In genomic region chr13:17559357-17559756, GRCm38 (mm10) we compare ENCODE assay signal across 25 mouse cellular contexts.
"Had no signal": no experiment of that assay in that cellular context is flagged by ENCODE, and none has a peak within 500 bp of the region (broad histone marks: within the 10 kb centered on the region; RNA-seq: fewer than 3 reads in every experiment).

No protein-coding gene starts in this region.

- H3K9ac ChIP-seq: embryonic facial prominence, embryonic 12.5 days; embryonic facial prominence, embryonic 13.5 days; embryonic facial prominence, embryonic 15.5 days; forebrain, embryonic 12.5 days; forebrain, embryonic 13.5 days; forebrain, embryonic 15.5 days; forebrain, postnatal 0 days had no signal

- H3K4me2 ChIP-seq: embryonic facial prominence, embryonic 12.5 days; embryonic facial prominence, embryonic 13.5 days; embryonic facial prominence, embryonic 15.5 days; forebrain, embryonic 12.5 days; forebrain, embryonic 13.5 days; forebrain, embryonic 15.5 days had no signal

- DNase-seq: cerebellum, adult 9-10 months; cerebellum, adult 9-11 months; cerebellum, postnatal 10 days; cerebellum, postnatal 14 days; cerebellum, postnatal 25 days; cerebellum, postnatal 36 days; embryo, embryonic 11 days; forebrain, postnatal 0 days; gastrocnemius, adult 2 months; gastrocnemius, postnatal 10 days; gastrocnemius, postnatal 14 days; gastrocnemius, postnatal 25 days; gastrocnemius, postnatal 36 days; heart, adult 18-20 months; heart, adult 2 months had no signal

- H3K27me3 ChIP-seq: embryonic facial prominence, embryonic 12.5 days; embryonic facial prominence, embryonic 13.5 days; embryonic facial prominence, embryonic 15.5 days; forebrain, embryonic 12.5 days; forebrain, embryonic 13.5 days; forebrain, embryonic 15.5 days had no signal

- H3K36me3 ChIP-seq: embryonic facial prominence, embryonic 10.5 days; embryonic facial prominence, embryonic 12.5 days; embryonic facial prominence, embryonic 13.5 days; embryonic facial prominence, embryonic 15.5 days; forebrain, embryonic 10.5 days; forebrain, embryonic 12.5 days; forebrain, embryonic 15.5 days; heart, embryonic 10.5 days had no signal

- H3K4me1 ChIP-seq: embryonic facial prominence, embryonic 10.5 days; embryonic facial prominence, embryonic 12.5 days; embryonic facial prominence, embryonic 13.5 days; embryonic facial prominence, embryonic 15.5 days; forebrain, embryonic 10.5 days; forebrain, embryonic 12.5 days; forebrain, embryonic 13.5 days; forebrain, embryonic 15.5 days; heart, embryonic 10.5 days had no signal

- H3K9me3 ChIP-seq: embryonic facial prominence, embryonic 10.5 days; embryonic facial prominence, embryonic 12.5 days; embryonic facial prominence, embryonic 13.5 days; embryonic facial prominence, embryonic 15.5 days; forebrain, embryonic 10.5 days; forebrain, embryonic 12.5 days; forebrain, embryonic 13.5 days; forebrain, embryonic 15.5 days; heart, embryonic 10.5 days had no signal

- H3K4me3 ChIP-seq: embryonic facial prominence, embryonic 10.5 days; embryonic facial prominence, embryonic 12.5 days; embryonic facial prominence, embryonic 13.5 days; embryonic facial prominence, embryonic 15.5 days; erythroblast, embryonic 14.5 days; forebrain, embryonic 10.5 days; forebrain, embryonic 12.5 days; forebrain, embryonic 13.5 days; forebrain, embryonic 15.5 days; gastrocnemius, adult 2 months; heart, adult 2 months; heart, embryonic 10.5 days had no signal

- H3K27ac ChIP-seq: embryonic facial prominence, embryonic 10.5 days; embryonic facial prominence, embryonic 12.5 days; embryonic facial prominence, embryonic 13.5 days; embryonic facial prominence, embryonic 15.5 days; forebrain, embryonic 10.5 days; forebrain, embryonic 12.5 days; forebrain, embryonic 13.5 days; forebrain, embryonic 15.5 days; gastrocnemius, adult 2 months; heart, adult 2 months; heart, embryonic 10.5 days had no signal
